Mouse (Mus musculus) CH12.LX (cell line): Measurements from ENCODE around the gene Rps6ka2. TPM values are rescaled to one million over a fixed set of nuclear protein-coding genes. Genes with fewer than 3 reads are reported as not detected.

Experiments
- DNase-seq: peaks from one replicate; pipeline ENCODE4 v3.0.0-alpha.2; 2013; ENCODE audit errors: extremely low read depth
- H3K27ac ChIP-seq: 2 replicates; pipeline ENCODE4 v1.5.1; 2012; ENCODE audit warnings: low read depth, mild to moderate bottlenecking, control low read depth, moderate library complexity; ENCODE audit not compliant: insufficient read depth
- H3K27me3 ChIP-seq: replicated peaks from 2 replicates; pipeline ENCODE3; 2012; ENCODE audit warnings: inconsistent platforms
- H3K36me3 ChIP-seq, 2 experiments: replicated peaks in 1 of 2; 2 replicates each; pipeline versions ENCODE3 to v1.6.1; 2012; ENCODE audit warnings: inconsistent platforms in 1 of 2, low read length in 1 of 2, mild to moderate bottlenecking in 1 of 2, mixed read lengths in 1 of 2, moderate library complexity in 1 of 2; ENCODE audit not compliant: control insufficient read depth in 1 of 2, insufficient read depth in 1 of 2
- H3K4me1 ChIP-seq, 2 experiments: 2 replicates each; pipeline ENCODE4 v1.6.1; 2012; ENCODE audit warnings: inconsistent platforms in 1 of 2, moderate library complexity in 1 of 2; ENCODE audit not compliant: insufficient read depth in 2 of 2, control insufficient read depth in 1 of 2
- H3K4me2 ChIP-seq: 2 replicates; pipeline ENCODE4 v1.6.1; 2012; ENCODE audit warnings: low read depth, mild to moderate bottlenecking, control low read depth; ENCODE audit not compliant: poor library complexity, insufficient read depth, severe bottlenecking
- H3K4me3 ChIP-seq, 3 experiments: fragments of 150-350 bp in 1 of 3; sonication (generic) in 1 of 3; replicated peaks in 1 of 3; 2 replicates each; pipeline versions ENCODE3 to v1.5.1; 2011 to 2012; ENCODE audit warnings: low read depth in 2 of 3, low read length in 2 of 3, mild to moderate bottlenecking in 2 of 3, moderate library complexity in 2 of 3, control low read depth in 1 of 3, improper control_type of control experiment in 1 of 3, inconsistent platforms in 1 of 3, mixed read lengths in 1 of 3; ENCODE audit not compliant: poor library complexity in 1 of 3
- H3K79me2 ChIP-seq: replicated peaks from 2 replicates; pipeline ENCODE4 v1.6.1; 2012; ENCODE audit warnings: mild to moderate bottlenecking, moderate library complexity; ENCODE audit not compliant: control insufficient read depth, poor library complexity, insufficient read depth, severe bottlenecking; ENCODE audit errors: extremely low read depth
- H3K9ac ChIP-seq: 2 replicates; pipeline ENCODE4 v1.6.1; 2012; ENCODE audit warnings: low read depth, mild to moderate bottlenecking, control low read depth, moderate library complexity; ENCODE audit not compliant: insufficient read depth
- H3K9me3 ChIP-seq: replicated peaks from 2 replicates; pipeline ENCODE3; 2012; ENCODE audit warnings: low read length, inconsistent platforms, mixed read lengths
- BHLHE40 ChIP-seq: IDR thresholded peaks from 2 replicates; pipeline ENCODE4 v1.6.1; 2011; ENCODE audit warnings: mild to moderate bottlenecking, low read depth, low read length, improper control_type of control experiment
- CHD1 ChIP-seq: IDR thresholded peaks from 2 replicates; pipeline ENCODE4 v1.6.1; 2012; ENCODE audit warnings: low read depth, low read length, improper control_type of control experiment, inconsistent platforms
- CHD2 ChIP-seq: IDR thresholded peaks from 2 replicates; pipeline ENCODE4 v1.6.1; 2011; ENCODE audit warnings: low read length, improper control_type of control experiment
- E2F4 ChIP-seq: IDR thresholded peaks from 2 replicates; pipeline ENCODE4 v1.6.1; 2011; ENCODE audit warnings: low read depth, low read length, improper control_type of control experiment; ENCODE audit not compliant: insufficient replicate concordance
- ELF1 ChIP-seq: IDR thresholded peaks from 2 replicates; pipeline ENCODE4 v1.6.1; 2014; ENCODE audit warnings: low read depth, mild to moderate bottlenecking, inconsistent platforms, low read length, improper control_type of control experiment
- EP300 ChIP-seq: IDR thresholded peaks from 2 replicates; pipeline ENCODE4 v1.6.1; 2011; ENCODE audit warnings: low read length, improper control_type of control experiment
- GABPA ChIP-seq: IDR thresholded peaks from 2 replicates; pipeline ENCODE4 v1.6.1; 2012; ENCODE audit warnings: low read depth, low read length, improper control_type of control experiment, inconsistent platforms; ENCODE audit not compliant: insufficient replicate concordance
- HCFC1 ChIP-seq: IDR thresholded peaks from 2 replicates; pipeline ENCODE4 v1.6.1; 2012; ENCODE audit warnings: low read depth, mild to moderate bottlenecking, inconsistent platforms, low read length, improper control_type of control experiment
- JUN ChIP-seq: IDR thresholded peaks from 2 replicates; pipeline ENCODE4 v1.6.1; 2011; ENCODE audit warnings: low read depth, mild to moderate bottlenecking, low read length, improper control_type of control experiment, moderate library complexity; ENCODE audit not compliant: insufficient read depth
- JUND ChIP-seq: conservative IDR thresholded peaks from 2 replicates; pipeline ENCODE4 v1.6.1; 2011; ENCODE audit warnings: low read depth, low read length, improper control_type of control experiment
- KAT2A ChIP-seq: IDR thresholded peaks from 2 replicates; pipeline ENCODE4 v1.6.1; 2012; ENCODE audit warnings: low read length, improper control_type of control experiment, inconsistent platforms; ENCODE audit not compliant: insufficient replicate concordance
- MAX ChIP-seq: IDR thresholded peaks from 2 replicates; pipeline ENCODE4 v1.6.1; 2011; ENCODE audit warnings: low read length, improper control_type of control experiment
- MAZ ChIP-seq: IDR thresholded peaks from 2 replicates; pipeline ENCODE4 v1.6.1; 2012; ENCODE audit warnings: low read depth, mild to moderate bottlenecking, inconsistent platforms, low read length, improper control_type of control experiment, moderate library complexity
- MEF2A ChIP-seq: IDR thresholded peaks from 2 replicates; pipeline ENCODE4 v1.6.1; 2014; ENCODE audit warnings: low read depth, mild to moderate bottlenecking, inconsistent platforms, low read length, improper control_type of control experiment, borderline replicate concordance
- MYC ChIP-seq: IDR thresholded peaks from 2 replicates; pipeline ENCODE4 v1.6.1; 2011; ENCODE audit warnings: low read depth, mild to moderate bottlenecking, improper control_type of control experiment, low read length
- NRF1 ChIP-seq: IDR thresholded peaks from 2 replicates; pipeline ENCODE4 v1.6.1; 2014; ENCODE audit warnings: low read depth, mild to moderate bottlenecking, inconsistent platforms, low read length, improper control_type of control experiment, moderate library complexity
- PAX5 ChIP-seq: IDR thresholded peaks from 2 replicates; pipeline ENCODE4 v1.6.1; 2012; ENCODE audit warnings: low read length, inconsistent platforms, mixed read lengths
- POLR2AphosphoS2 ChIP-seq: IDR thresholded peaks from 2 replicates; pipeline ENCODE4 v1.6.1; 2011; ENCODE audit warnings: low read depth, low read length, improper control_type of control experiment
- TBP ChIP-seq: conservative IDR thresholded peaks from 2 replicates; pipeline ENCODE4 v1.6.1; 2011; ENCODE audit warnings: low read depth, low read length, improper control_type of control experiment
- TCF12 ChIP-seq: IDR thresholded peaks from 2 replicates; pipeline ENCODE4 v1.6.1; 2014; ENCODE audit warnings: low read depth, mild to moderate bottlenecking, inconsistent platforms, low read length, improper control_type of control experiment
- UBTF ChIP-seq: IDR thresholded peaks from 2 replicates; pipeline ENCODE4 v1.6.1; 2012; ENCODE audit warnings: low read depth, mild to moderate bottlenecking, inconsistent platforms, low read length, improper control_type of control experiment, moderate library complexity
- USF2 ChIP-seq: conservative IDR thresholded peaks from 2 replicates; pipeline ENCODE4 v1.6.1; 2011; ENCODE audit warnings: low read depth, low read length, improper control_type of control experiment
- ZKSCAN1 ChIP-seq: IDR thresholded peaks from 2 replicates; pipeline ENCODE4 v1.6.1; 2012; ENCODE audit warnings: low read depth, inconsistent platforms, low read length, improper control_type of control experiment, borderline replicate concordance
- ZMIZ1 ChIP-seq: IDR thresholded peaks from 2 replicates; pipeline ENCODE4 v1.6.1; 2012; ENCODE audit warnings: low read depth, mild to moderate bottlenecking, inconsistent platforms, low read length, improper control_type of control experiment
- ZNF384 ChIP-seq: IDR thresholded peaks from 2 replicates; pipeline ENCODE4 v1.6.1; 2012; ENCODE audit warnings: low read depth, low read length, improper control_type of control experiment, inconsistent platforms
- dilution Hi-C: fragments of 300-500 bp; cut with MboI; formaldehyde crosslinking; loops from 2 replicates; pipeline ENCODE4 v1.14.3; 2020; ENCODE audit warnings: low sequenced_read_pairs; ENCODE audit not compliant: extremely low pct_unique_long_range_greater_than_20kb, extremely low pct_ligation_motif_present
- in situ Hi-C: fragments of 300-500 bp; cut with MboI; formaldehyde crosslinking; loops from 3 replicates; pipeline ENCODE4 v1.14.3; 2019; ENCODE audit warnings: low sequenced_read_pairs, low pct_ligation_motif_present, low pct_unique_long_range_greater_than_20kb, mixed read lengths
- polyA plus RNA-seq: library from polyadenylated mRNA; unstranded; fragments of >175 nt; gene quantifications from 2 replicates; pipeline ENCODE4 v1.2.1, GENCODE M21; 2012; ENCODE audit warnings: low read depth; ENCODE audit not compliant: insufficient read length
- total RNA-seq, 2 experiments: library from RNA; depleted of rRNA; stranded (reverse); fragments of 300-350 nt in 1 of 2; fragments of >200 nt in 1 of 2; gene quantifications; 2 replicates each; pipeline ENCODE4 v1.2.3; 2012 to 2014

The Rps6ka2 gene
- total and polyA plus RNA-seq, 3 experiments = 0.64 to 1.4 (median 0.91) TPM

- TF ChIP-seq CHD1 (no peak), EP300 (no peak), CHD2 (no peak), ELF1 (no peak), MAZ (no peak), BHLHE40 (no peak), GABPA (no peak), TBP (no peak), NRF1 (no peak), JUND (no peak), MYC (no peak), MAX (no peak), KAT2A (no peak), HCFC1 (no peak), UBTF (no peak), USF2 (no peak), ZMIZ1 (no peak)
- Histone ChIP-seq H3K27ac (no peak overlapping the region), H3K79me2 (no peaks in the 10 kb centered on the region), H3K4me2 (no peak overlapping the region), H3K36me3 (no peaks in the 10 kb centered on the region), H3K9ac (no peak overlapping the region), H3K27me3 (no peaks in the 10 kb centered on the region), H3K9me3 (no peaks in the 10 kb centered on the region), H3K4me1 (no peaks in the 10 kb centered on the region), H3K4me3 (no peak overlapping the region)
- dilution Hi-C loops = no loop called here
- no peak for DNase-seq
- in situ Hi-C loops = no loop called here
Measured at GRCm38 (mm10) chr17:7273054-7273453, 103.1 kb downstream of the Rps6ka2 start.

- dilution Hi-C loops = no loop called here
- H3K27me3 ChIP-seq = no peaks in the 10 kb centered on the region
- DNase-seq = no peak
- no peaks in the 10 kb centered on the region for H3K4me1 ChIP-seq
- no peak overlapping the region for H3K27ac ChIP-seq
- no peaks in the 10 kb centered on the region for H3K9me3 ChIP-seq
- TF ChIP-seq TBP (no peak), POLR2AphosphoS2 (no peak), ELF1 (no peak), JUND (no peak), E2F4 (no peak), JUN (no peak), NRF1 (no peak), ZKSCAN1 (no peak), ZNF384 (no peak), MEF2A (no peak), PAX5 (no peak), TCF12 (no peak), MAX (no peak)
- in situ Hi-C loops = no loop called here
- H3K79me2 ChIP-seq = no peaks in the 10 kb centered on the region
- no peaks in the 10 kb centered on the region for H3K36me3 ChIP-seq
- no peak overlapping the region for H3K9ac ChIP-seq
- H3K4me3 ChIP-seq = no peak overlapping the region
- H3K4me2 ChIP-seq = no peak overlapping the region
Measured at GRCm38 (mm10) chr17:7273785-7274184, 103.9 kb downstream of the Rps6ka2 start.
